In the genomic region with DNA sequence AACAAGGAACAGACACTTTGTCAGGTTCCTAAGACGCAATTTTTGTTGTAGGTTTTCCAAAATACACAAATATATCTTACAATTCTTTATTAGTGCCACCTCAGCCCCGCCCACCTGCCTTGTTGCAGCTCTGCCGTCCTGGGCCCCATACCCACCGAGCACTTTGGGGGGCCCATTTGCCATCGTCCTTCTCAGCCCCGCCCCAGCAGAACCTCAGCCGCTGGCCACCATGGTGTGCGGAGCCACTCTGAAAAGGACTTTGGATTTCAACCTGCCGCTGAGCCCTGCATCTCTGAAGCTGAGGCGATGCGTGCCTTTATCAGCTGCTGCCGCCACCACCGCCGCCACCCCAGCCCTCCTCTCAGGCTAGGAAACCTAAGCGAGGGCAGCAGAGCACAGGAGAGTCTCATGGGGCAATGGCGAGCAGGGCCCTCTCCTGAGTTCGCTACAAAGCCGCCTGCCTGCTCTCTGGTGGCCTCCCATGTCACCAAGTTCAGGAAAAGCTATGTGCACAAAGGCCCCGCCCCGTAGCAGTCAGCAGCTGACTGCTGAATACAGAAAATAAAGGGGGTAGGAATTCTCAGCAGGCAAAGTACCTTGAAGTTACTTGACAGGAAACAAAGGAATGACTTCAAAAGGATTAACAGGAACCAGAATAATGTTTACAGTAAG, we compare ENCODE assay signal across 9 mouse cellular contexts. TPM values are rescaled to one million over a fixed set of nuclear protein-coding genes. Genes with fewer than 3 reads are reported as not detected.
DNase-seq lines count a peak whose midpoint lies in the region; ATAC-seq and TF ChIP-seq lines count a peak whose summit lies in the region.
"Had no signal": no experiment of that assay in that cellular context is flagged by ENCODE, and none has a peak within 500 bp of the region (broad histone marks: within the 10 kb centered on the region; RNA-seq: fewer than 3 reads in every experiment).

No protein-coding gene starts in this region.

- intact Hi-C loops in gastrocnemius, postnatal 14 days (cut with DNase I; ENCODE audit: low total_unique reads): no loop called here

- no peak overlapping the region for H3K27ac ChIP-seq in hindbrain, embryonic 12.5 days
- H3K27ac ChIP-seq in liver, embryonic 13.5 days: no peak overlapping the region
- H3K27ac ChIP-seq in small intestine, adult 2 months (ENCODE audit: insufficient read depth, low read depth, low read length): 0 out of 2 replicates have a peak overlapping the region, but pooled peaks have one; percentile 26

- peaks cover 4% of the 10 kb centered on the region; the same call in 1 of the 2 replicates for H3K4me1 ChIP-seq in hindbrain, embryonic 12.5 days
- no peaks in the 10 kb centered on the region for H3K4me1 ChIP-seq in liver, embryonic 13.5 days (replicated peaks)
- H3K4me1 ChIP-seq in small intestine, adult 2 months (ENCODE audit: control insufficient read depth, insufficient read depth, insufficient read length, low read length): peaks cover 2% of the 10 kb centered on the region

- ATAC-seq in hindbrain, embryonic 12.5 days (ENCODE audit: low FRiP score): peak; percentile 38; the same call in 1 of the 2 replicates
- ATAC-seq in liver, embryonic 13.5 days (ENCODE audit: low read depth): no peak
- ATAC-seq in erythroid progenitor cell, adult 5-6 weeks (replicated peaks; ENCODE audit: low FRiP score, poor library complexity, severe bottlenecking): no peak

- TF ChIP-seq POLR2A in small intestine, adult 2 months (IDR thresholded peaks at IDR 0.05; ENCODE audit: low read depth, low read length): no peak

- peak overlapping the region; percentile 51 for H3K4me2 ChIP-seq in hindbrain, embryonic 12.5 days (replicated peaks)
- peak overlapping the region; percentile 29 for H3K4me2 ChIP-seq in liver, embryonic 13.5 days

- 8% methylated on average over 20 of the region's 20 CpGs for WGBS in hindbrain, embryonic 12.5 days
- 13% methylated on average over 20 of the region's 20 CpGs for WGBS in liver, embryonic 13.5 days (ENCODE audit: insufficient replicate concordance)
- WGBS in small intestine, adult 2 months: 10% methylated on average over 20 of the region's 20 CpGs

- no peaks in the 10 kb centered on the region for H3K36me3 ChIP-seq in hindbrain, embryonic 12.5 days
- H3K36me3 ChIP-seq in liver, embryonic 13.5 days: no peaks in the 10 kb centered on the region
- H3K36me3 ChIP-seq in small intestine, adult 2 months (ENCODE audit: control insufficient read depth, insufficient read depth, low read length): no peaks in the 10 kb centered on the region

- DNase-seq in gastrocnemius, postnatal 14 days: peak; percentile 3
- DNase-seq in gastrocnemius, postnatal 25 days: no peak
- peak; percentile 41 for DNase-seq in embryo, embryonic 9.5 days (ENCODE audit: extremely low spot score)
- no peak for DNase-seq in liver, embryonic 13.5 days
- DNase-seq in ovary, adult 18-20 months (ENCODE audit: low spot score): no peak

- no peak for TF ChIP-seq CTCF in small intestine, adult 2 months (IDR thresholded peaks at IDR 0.05; ENCODE audit: extremely low read depth, insufficient read length, insufficient replicate concordance, low read depth, low read length)

- peak overlapping the region; percentile 28 for H3K4me3 ChIP-seq in hindbrain, embryonic 12.5 days
- H3K4me3 ChIP-seq in liver, embryonic 13.5 days (replicated peaks): no peak overlapping the region
- peak overlapping the region; percentile 54 for H3K4me3 ChIP-seq in small intestine, adult 2 months (ENCODE audit: low read depth, low read length)

- peak overlapping the region; percentile 49; the same call in 1 of the 2 replicates for H3K9ac ChIP-seq in hindbrain, embryonic 12.5 days
- H3K9ac ChIP-seq in liver, embryonic 13.5 days: no peak overlapping the region

- H3K27me3 ChIP-seq in hindbrain, embryonic 12.5 days: peaks cover 14% of the 10 kb centered on the region
- peaks cover 19% of the 10 kb centered on the region; the same call in 1 of the 2 replicates for H3K27me3 ChIP-seq in liver, embryonic 13.5 days
- H3K27me3 ChIP-seq in small intestine, adult 2 months (ENCODE audit: control insufficient read depth, insufficient read depth, low read length): no peaks in the 10 kb centered on the region

- H3K9me3 ChIP-seq in hindbrain, embryonic 12.5 days (replicated peaks): no peaks in the 10 kb centered on the region
- H3K9me3 ChIP-seq in liver, embryonic 13.5 days (replicated peaks): no peaks in the 10 kb centered on the region

RNA-seq across cellular contexts. Expression of gene Psg22, which starts 28.4 kb away (rescaled TPM):
- not detected for total RNA-seq in gastrocnemius, postnatal 14 days (2021)
- not detected for total RNA-seq in gastrocnemius, postnatal 25 days (2021)
- not detected in 2 replicates for polyA plus RNA-seq in hindbrain, embryonic 12.5 days (2016; fragmentation: Nextera tagmentation; extraction: Ambion mirVana)
- polyA plus RNA-seq in liver, embryonic 13.5 days (2015; fragmentation: Nextera tagmentation; extraction: Ambion mirVana): 0.08 and 0.13 TPM in 2 replicates
- polyA plus RNA-seq in small intestine, adult 2 months (2012; rRNA removed): 0.05 TPM in 1 of 2 replicates, not detected in the other
- not detected in 2 replicates for total RNA-seq in erythroid progenitor cell, adult 5-6 weeks (2015; ENCODE audit: low replicate concordance)
- total RNA-seq in erythroid progenitor cell, adult 5-6 weeks (2017; ENCODE audit: low replicate concordance): not detected in 2 replicates
- polyA plus RNA-seq: gonadal fat pad, adult 2 months had no signal

RNA-seq across cellular contexts. Expression of gene Psg19, which starts 52.0 kb away (rescaled TPM):
- total RNA-seq in gastrocnemius, postnatal 14 days (2021): not detected
- not detected for total RNA-seq in gastrocnemius, postnatal 25 days (2021)
- polyA plus RNA-seq in hindbrain, embryonic 12.5 days (2016; fragmentation: Nextera tagmentation; extraction: Ambion mirVana): not detected in 2 replicates
- polyA plus RNA-seq in liver, embryonic 13.5 days (2015; fragmentation: Nextera tagmentation; extraction: Ambion mirVana): not detected in 2 replicates
- 0.08 TPM in 1 of 2 replicates, not detected in the other for polyA plus RNA-seq in small intestine, adult 2 months (2012; rRNA removed)
- not detected in 2 replicates for total RNA-seq in erythroid progenitor cell, adult 5-6 weeks (2015; ENCODE audit: low replicate concordance)
- not detected in 2 replicates for total RNA-seq in erythroid progenitor cell, adult 5-6 weeks (2017; ENCODE audit: low replicate concordance)
- polyA plus RNA-seq: gonadal fat pad, adult 2 months had no signal

Comparison
In these comparisons a context has a peak if more than half of its experiments do, and no peak if none do; other contexts are left out.
1. DNase-seq: peak in gastrocnemius, postnatal 14 days (single experiment) and embryo, embryonic 9.5 days (single experiment); none in gastrocnemius, postnatal 25 days (single experiment), liver, embryonic 13.5 days (single experiment) and ovary, adult 18-20 months (single experiment).